Mouse (Mus musculus): ENCODE measurements around the gene Tfdp1. TPM values are rescaled to one million over a fixed set of nuclear protein-coding genes. Genes with fewer than 3 reads are reported as not detected.

Tfdp1 gene
- polyA plus RNA-seq, 1 experiment from 2014 or later = 146 TPM

DNA sequence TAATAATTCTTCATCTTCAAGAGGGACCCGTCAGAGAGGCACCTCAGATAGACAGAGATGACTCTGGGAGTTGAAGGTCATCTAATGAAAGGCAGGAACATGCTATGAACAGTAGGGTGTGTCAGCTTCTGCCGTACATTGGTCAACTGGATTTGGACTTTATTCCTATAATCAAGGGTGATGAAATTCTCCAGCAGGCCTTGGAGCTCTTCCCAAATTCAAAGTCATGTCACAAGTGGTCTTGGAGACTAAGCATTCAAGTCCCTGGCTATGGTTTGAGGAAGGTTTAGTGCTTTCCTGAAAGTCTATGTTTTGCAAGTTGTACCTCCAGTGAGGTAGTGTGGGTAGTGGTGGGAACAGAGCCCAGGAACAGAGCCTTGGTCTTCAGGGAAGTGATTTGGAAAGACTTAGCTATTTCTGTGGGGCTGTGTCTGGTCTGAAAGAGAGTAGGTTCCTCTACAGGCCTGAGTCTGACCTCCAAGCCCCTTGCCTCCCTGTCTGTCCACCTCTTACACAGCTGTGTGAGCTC is 80.6 kb downstream of the Tfdp1 start:
- Histone ChIP-seq H3K27me3 (replicated peaks; ENCODE audit: control insufficient read depth, insufficient read depth, low read length) (no peaks in the 10 kb centered on the region), H3K4me3 (ENCODE audit: low read depth, low read length) (no peak overlapping the region), H3K4me2 (ENCODE audit: low read length) (no peak overlapping the region), H3K9ac (ENCODE audit: low read length) (no peak overlapping the region), H3K9me3 (replicated peaks; ENCODE audit: control insufficient read depth, low read length) (no peaks in the 10 kb centered on the region), H3K4me1 (ENCODE audit: control insufficient read depth, insufficient read depth, low read length) (no peaks in the 10 kb centered on the region), H3K36me3 (ENCODE audit: control insufficient read depth, insufficient read depth, low read length) (no peaks in the 10 kb centered on the region), H3K27ac (ENCODE audit: low read depth, low read length) (no peak overlapping the region)
- DNase-seq (ENCODE audit: low spot score) (no peak), ATAC-seq (no peak)
- WGBS = 81% methylated on average over 2 of the region's 2 CpGs

DNA sequence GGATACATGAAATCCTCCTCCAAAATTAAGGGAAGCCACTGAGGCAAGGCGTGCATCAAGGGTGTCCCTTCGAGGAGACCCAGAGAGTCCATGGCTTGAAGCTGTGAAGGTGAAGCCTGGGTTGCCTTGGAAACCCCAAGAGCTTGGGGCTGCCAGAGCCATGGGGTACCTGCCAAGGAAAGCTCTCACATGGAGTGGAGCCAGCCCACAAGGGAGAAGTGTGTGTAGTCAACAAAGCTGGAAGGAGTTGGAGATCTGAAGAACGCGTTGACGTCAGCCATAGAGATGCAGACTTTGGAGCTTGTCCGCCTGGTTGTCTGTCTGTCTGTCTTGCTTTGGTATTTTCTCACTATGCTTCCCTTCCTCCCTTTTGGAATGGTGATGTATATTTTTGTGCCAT is 82.4 kb downstream of the Tfdp1 start:
- H3K4me3 ChIP-seq (ENCODE audit: low read depth, low read length) = no peak overlapping the region
- H3K27ac ChIP-seq (ENCODE audit: low read depth, low read length) = no peak overlapping the region
- H3K4me2 ChIP-seq (ENCODE audit: low read length) = no peak overlapping the region
- H3K9ac ChIP-seq (ENCODE audit: low read length) = no peak overlapping the region
- DNase-seq (ENCODE audit: low spot score) (no peak), ATAC-seq (no peak)
- H3K9me3 ChIP-seq (replicated peaks; ENCODE audit: control insufficient read depth, low read length) = no peaks in the 10 kb centered on the region
- no peaks in the 10 kb centered on the region for H3K4me1 ChIP-seq (ENCODE audit: control insufficient read depth, insufficient read depth, low read length)
- H3K27me3 ChIP-seq (replicated peaks; ENCODE audit: control insufficient read depth, insufficient read depth, low read length) = no peaks in the 10 kb centered on the region
- 94% methylated on average over 6 of the region's 6 CpGs for WGBS
- H3K36me3 ChIP-seq (ENCODE audit: control insufficient read depth, insufficient read depth, low read length) = no peaks in the 10 kb centered on the region

DNA sequence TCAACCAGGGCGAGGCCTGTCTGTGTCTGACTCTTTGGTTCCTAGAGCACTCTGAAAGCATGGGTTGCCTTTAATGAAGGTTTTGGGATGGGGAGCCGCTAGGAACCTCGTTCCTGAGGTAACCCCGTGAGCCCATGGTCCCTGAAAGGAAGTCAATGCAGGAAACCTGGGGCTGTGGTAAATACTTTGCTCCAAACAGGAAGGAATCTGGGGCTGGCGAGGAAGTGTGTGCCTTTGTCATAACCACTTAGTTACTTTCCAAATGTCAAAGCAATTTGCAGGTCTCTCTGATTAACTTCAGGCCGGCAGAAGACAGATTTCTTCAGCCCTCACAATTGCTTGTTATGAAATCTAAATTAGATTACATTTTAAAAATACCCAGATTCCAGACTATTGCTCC is 88.8 kb downstream of the Tfdp1 start:
- Histone ChIP-seq H3K4me2 (ENCODE audit: low read length) (no peak overlapping the region), H3K36me3 (ENCODE audit: control insufficient read depth, insufficient read depth, low read length) (no peaks in the 10 kb centered on the region), H3K9me3 (replicated peaks; ENCODE audit: control insufficient read depth, low read length) (no peaks in the 10 kb centered on the region), H3K27me3 (replicated peaks; ENCODE audit: control insufficient read depth, insufficient read depth, low read length) (no peaks in the 10 kb centered on the region), H3K9ac (ENCODE audit: low read length) (no peak overlapping the region), H3K4me3 (ENCODE audit: low read depth, low read length) (no peak overlapping the region), H3K4me1 (ENCODE audit: control insufficient read depth, insufficient read depth, low read length) (no peaks in the 10 kb centered on the region), H3K27ac (ENCODE audit: low read depth, low read length) (no peak overlapping the region)
- no peak for DNase-seq (ENCODE audit: low spot score)
- ATAC-seq = no peak
- 75% methylated on average over 6 of the region's 6 CpGs for WGBS

Other genes with a start within 250 kb of the Tfdp1 start
- gene Pcid2, start 233.3 kb upstream of the Tfdp1 start, polyA plus RNA-seq (2014; fragmentation: Nextera tagmentation; extraction: Ambion mirVana) = 35.6 and 39.8 TPM in 2 replicates
- 66.4 and 72.0 TPM in 2 replicates for gene Cul4a, start 233.1 kb upstream of the Tfdp1 start, polyA plus RNA-seq (2014; fragmentation: Nextera tagmentation; extraction: Ambion mirVana)
- gene Lamp1, start 179.6 kb upstream of the Tfdp1 start, polyA plus RNA-seq (2014; fragmentation: Nextera tagmentation; extraction: Ambion mirVana) = 267 and 274 TPM in 2 replicates
- 25.8 and 27.6 TPM in 2 replicates for gene Grtp1, start 138.1 kb upstream of the Tfdp1 start, polyA plus RNA-seq (2014; fragmentation: Nextera tagmentation; extraction: Ambion mirVana)
- not detected in 2 replicates for gene Adprhl1, start 84.6 kb upstream of the Tfdp1 start, polyA plus RNA-seq (2014; fragmentation: Nextera tagmentation; extraction: Ambion mirVana)
- gene Dcun1d2, start 50.6 kb upstream of the Tfdp1 start, polyA plus RNA-seq (2014; fragmentation: Nextera tagmentation; extraction: Ambion mirVana) = 33.4 and 38.5 TPM in 2 replicates
- 30.7 and 46.9 TPM in 2 replicates for gene Tmco3, start 50.6 kb upstream of the Tfdp1 start, polyA plus RNA-seq (2014; fragmentation: Nextera tagmentation; extraction: Ambion mirVana)
- not detected in 2 replicates for gene Atp4b, start 58.1 kb downstream of the Tfdp1 start, polyA plus RNA-seq (2014; fragmentation: Nextera tagmentation; extraction: Ambion mirVana)
- 0.04 TPM in 1 of 2 replicates, not detected in the other for gene Grk1, start 66.3 kb downstream of the Tfdp1 start, polyA plus RNA-seq (2014; fragmentation: Nextera tagmentation; extraction: Ambion mirVana)
- not detected in 2 replicates for gene Tmem255b, start 96.4 kb downstream of the Tfdp1 start, polyA plus RNA-seq (2014; fragmentation: Nextera tagmentation; extraction: Ambion mirVana)
- gene Gas6, start 155.7 kb downstream of the Tfdp1 start, polyA plus RNA-seq (2014; fragmentation: Nextera tagmentation; extraction: Ambion mirVana) = 9.7 and 12.5 TPM in 2 replicates
- not detected in 2 replicates for gene 1700029H14Rik, start 223.7 kb downstream of the Tfdp1 start, polyA plus RNA-seq (2014; fragmentation: Nextera tagmentation; extraction: Ambion mirVana)

Measured in forebrain, embryonic 14.5 days (tissue).